16 mouse cellular contexts compared by ENCODE assay signal in the genomic region with DNA sequence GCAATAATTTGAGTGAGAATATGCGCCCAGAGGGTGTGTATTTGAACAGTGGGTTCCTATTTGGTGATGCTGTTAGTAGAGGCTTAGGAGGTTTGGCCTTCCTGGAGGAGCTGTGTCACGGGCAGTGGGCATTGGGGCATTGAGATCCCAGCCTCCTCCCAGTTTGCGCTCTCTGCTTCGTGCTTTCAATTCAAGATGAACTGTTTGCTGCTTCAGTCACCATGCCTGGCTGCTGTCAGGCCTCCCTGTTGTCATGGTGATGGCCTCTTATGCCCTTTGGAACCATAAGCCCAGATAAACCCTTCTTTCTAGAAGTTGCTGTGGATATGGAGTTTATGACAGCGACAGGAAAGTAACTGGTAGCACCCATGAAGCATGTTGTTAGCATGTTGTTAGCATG. TPM values are rescaled to one million over a fixed set of nuclear protein-coding genes. Genes with fewer than 3 reads are reported as not detected.
A peak's percentile ranks its signal among the peaks of the same experiment; 100 is the strongest.
DNase-seq lines count a peak whose midpoint lies in the region; ATAC-seq lines count a peak whose summit lies in the region.
"Had no signal": no experiment of that assay in that cellular context is flagged by ENCODE, and none has a peak within 500 bp of the region (broad histone marks: within the 10 kb centered on the region; RNA-seq: fewer than 3 reads in every experiment).

No protein-coding gene starts in this region.

- WGBS in hindbrain, embryonic 14.5 days = 24% methylated on average over 5 of the region's 5 CpGs
- WGBS in midbrain, embryonic 13.5 days = 18% methylated on average over 5 of the region's 5 CpGs

- ATAC-seq in hindbrain, embryonic 14.5 days (ENCODE audit: low FRiP score) = no peak
- ATAC-seq in midbrain, embryonic 13.5 days = no peak; the same call in none of the 2 replicates
- no peak for ATAC-seq in activated CD4-positive, CD25-positive, alpha-beta regulatory T cell, adult 4 months

- H3K9ac ChIP-seq in hindbrain, embryonic 14.5 days = no peak overlapping the region
- H3K9ac ChIP-seq in midbrain, embryonic 13.5 days (replicated peaks) = no peak overlapping the region
- H3K9ac ChIP-seq: heart, embryonic 13.5 days; limb, embryonic 15.5 days; lung, embryonic 15.5 days had no signal

- H3K27me3 ChIP-seq in hindbrain, embryonic 14.5 days (ENCODE audit: control insufficient read depth, insufficient read depth, low read length) = no peaks in the 10 kb centered on the region
- no peaks in the 10 kb centered on the region for H3K27me3 ChIP-seq in midbrain, embryonic 13.5 days
- H3K27me3 ChIP-seq: CH12.LX; heart, embryonic 13.5 days; limb, embryonic 15.5 days; lung, embryonic 15.5 days had no signal

- peaks cover 24% of the 10 kb centered on the region for H3K4me1 ChIP-seq in hindbrain, embryonic 14.5 days (replicated peaks; ENCODE audit: control insufficient read depth, insufficient read depth, low read length)
- H3K4me1 ChIP-seq in midbrain, embryonic 13.5 days (replicated peaks) = peaks cover 26% of the 10 kb centered on the region
- H3K4me1 ChIP-seq: heart, embryonic 13.5 days; limb, embryonic 15.5 days; lung, embryonic 15.5 days had no signal

- H3K27ac ChIP-seq in hindbrain, embryonic 14.5 days = peak overlapping the region; percentile 86
- H3K27ac ChIP-seq in midbrain, embryonic 13.5 days = peak overlapping the region; percentile 89
- H3K27ac ChIP-seq: heart, embryonic 13.5 days; limb, embryonic 15.5 days; lung, embryonic 15.5 days had no signal

- peak; percentile 47 for DNase-seq in embryo, embryonic 9.5 days (ENCODE audit: extremely low spot score)
- DNase-seq in hindbrain, embryonic 14.5 days (ENCODE audit: low spot score) = peak; percentile 36
- DNase-seq in retina, embryonic 14.5 days (ENCODE audit: low spot score) = peak; percentile 60
- DNase-seq in layer of hippocampus, adult 9-10 months (ENCODE audit: low spot score) = no peak
- DNase-seq in adrenal gland, adult 18-20 months (ENCODE audit: low spot score in 2 of 2) = no peak
- DNase-seq: adrenal gland, adult 8-10 months; kidney, postnatal 25 days; spleen, adult 18-20 months had no signal

- H3K36me3 ChIP-seq in hindbrain, embryonic 14.5 days (replicated peaks; ENCODE audit: control insufficient read depth, insufficient read depth) = no peaks in the 10 kb centered on the region
- H3K36me3 ChIP-seq in midbrain, embryonic 13.5 days = no peaks in the 10 kb centered on the region
- H3K36me3 ChIP-seq: heart, embryonic 13.5 days had no signal

- H3K4me3 ChIP-seq in hindbrain, embryonic 14.5 days (replicated peaks; ENCODE audit: low read length) = no peak overlapping the region
- no peak overlapping the region for H3K4me3 ChIP-seq in midbrain, embryonic 13.5 days (replicated peaks)
- H3K4me3 ChIP-seq: heart, embryonic 13.5 days; limb, embryonic 15.5 days; lung, embryonic 15.5 days had no signal

- no peaks in the 10 kb centered on the region for H3K9me3 ChIP-seq in hindbrain, embryonic 14.5 days (ENCODE audit: control insufficient read depth, low read length)
- no peaks in the 10 kb centered on the region for H3K9me3 ChIP-seq in midbrain, embryonic 13.5 days
- H3K9me3 ChIP-seq: heart, embryonic 13.5 days; limb, embryonic 15.5 days; lung, embryonic 15.5 days had no signal

- H3K4me2 ChIP-seq in hindbrain, embryonic 14.5 days (replicated peaks) = no peak overlapping the region
- no peak overlapping the region for H3K4me2 ChIP-seq in midbrain, embryonic 13.5 days (replicated peaks)
- H3K4me2 ChIP-seq: heart, embryonic 13.5 days; limb, embryonic 15.5 days; lung, embryonic 15.5 days had no signal

RNA-seq across cellular contexts. Expression of gene Plekhh2, which starts 40.5 kb away (rescaled TPM):
- 2.5 and 2.6 TPM in 2 replicates for polyA plus RNA-seq in hindbrain, embryonic 14.5 days (2014; fragmentation: Nextera tagmentation; extraction: Ambion mirVana)
- polyA plus RNA-seq in midbrain, embryonic 13.5 days (2015; fragmentation: Nextera tagmentation; extraction: Ambion mirVana) = 1.6 and 1.7 TPM in 2 replicates
- under 1 TPM in 1 of 2 experiments, not detected in 1; 0.22 TPM for polyA plus RNA-seq in activated CD4-positive, CD25-positive, alpha-beta regulatory T cell, adult 4 months (2017; shearing (Covaris generic))
- total RNA-seq in adrenal gland, adult 18-20 months (2021) = 1 to 10 TPM; 2.5 to 3.9 TPM
- total RNA-seq: common myeloid progenitor, adult 5-6 weeks; monocyte, adult 5-6 weeks had no signal

Comparison
In these comparisons a context has a peak if more than half of its experiments do, and no peak if none do; other contexts are left out.
1. DNase-seq: peak in embryo, embryonic 9.5 days (single experiment), hindbrain, embryonic 14.5 days (single experiment) and retina, embryonic 14.5 days (single experiment); none in layer of hippocampus, adult 9-10 months (single experiment) and adrenal gland, adult 18-20 months (0 of 2).